Mouse (Mus musculus) Patski (cell line): ENCODE results near the gene Fbln2. TPM values are rescaled to one million over a fixed set of nuclear protein-coding genes. Genes with fewer than 3 reads are reported as not detected.
"Not testable (repeated sequence)": the region's sequence is repeated elsewhere in the genome, so short reads cannot be mapped to it uniquely, and the experiment has no call there.

Experiments used
- ATAC-seq: fragments of 100-300 bp; one replicate; pipeline ENCODE4 v1.8.0; 2021
- CTCF ChIA-PET: fragments of 350-600 bp; sonication (Branson Sonifier 250); formaldehyde crosslinking; loops from one replicate; lab custom pipeline; 2022; ENCODE audit warnings: inconsistent platforms; lab: Charles Lee
- POLR2A ChIA-PET: fragments of 350-600 bp; sonication (Branson Sonifier 250); formaldehyde crosslinking; loops from one replicate; lab custom pipeline; 2022; ENCODE audit warnings: antibody characterized with exemption, inconsistent platforms; lab: Charles Lee
- DNase-seq: peaks from one replicate; pipeline ENCODE4 v3.0.0-alpha.2; 2011; ENCODE audit warnings: low read depth, low spot score
- H3K27me3 ChIP-seq: fragments of 371-371 bp; one replicate; pipeline ENCODE4 v1.5.1; 2021
- CTCF ChIP-seq: fragments of 100-300 bp; IDR thresholded peaks from one replicate; pipeline ENCODE4 v1.5.1; 2021
- in situ Hi-C: fragments of 300-500 bp; cut with MboI; formaldehyde crosslinking; loops from 3 replicates; pipeline ENCODE4 v1.11.1; 2018; ENCODE audit warnings: low pct_unique_long_range_greater_than_20kb, mixed read lengths
- polyA plus RNA-seq: library from polyadenylated mRNA; unstranded; gene quantifications from one replicate; pipeline ENCODE4 v1.2.3, GENCODE M21; 2021

Gene Fbln2
- 2.9 TPM for polyA plus RNA-seq

DNA sequence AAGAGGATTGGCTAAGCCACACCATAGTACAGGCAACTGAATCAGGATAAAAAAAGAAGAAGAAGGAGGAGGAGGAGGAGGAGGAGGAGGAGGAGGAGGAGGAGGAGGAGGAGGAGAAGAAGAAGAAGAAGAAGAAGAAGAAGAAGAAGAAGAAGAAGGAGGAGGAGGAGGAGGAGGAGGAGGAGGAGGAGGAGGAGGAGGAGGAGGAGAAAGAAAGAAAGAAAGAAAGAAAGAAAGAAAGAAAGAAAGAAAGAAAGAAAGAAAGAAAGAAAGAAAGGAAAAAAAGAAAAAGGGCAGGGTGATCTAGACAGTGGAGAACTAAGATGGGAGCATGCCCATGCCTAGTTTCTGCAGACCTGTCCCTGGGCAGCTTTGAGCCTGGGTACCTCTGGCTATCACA lies at the start of gene Fbln2:
TSS of gene Fbln2 (plus strand) at position 301 of the 400 bp plus-strand sequence.
- in situ Hi-C loops: loop anchor here (25.0 kb wide), 1 partner anchor 850 kb away; the partner anchor contains the start of gene Zxdc
- POLR2A ChIA-PET: interaction anchor here (1.3 kb wide), 1 partner anchor 11 kb away, joined by 3 read pairs; no protein-coding TSS in a partner anchor
- CTCF ChIA-PET, DNase-seq, ATAC-seq, H3K27me3 ChIP-seq: not testable (repeated sequence)

DNA sequence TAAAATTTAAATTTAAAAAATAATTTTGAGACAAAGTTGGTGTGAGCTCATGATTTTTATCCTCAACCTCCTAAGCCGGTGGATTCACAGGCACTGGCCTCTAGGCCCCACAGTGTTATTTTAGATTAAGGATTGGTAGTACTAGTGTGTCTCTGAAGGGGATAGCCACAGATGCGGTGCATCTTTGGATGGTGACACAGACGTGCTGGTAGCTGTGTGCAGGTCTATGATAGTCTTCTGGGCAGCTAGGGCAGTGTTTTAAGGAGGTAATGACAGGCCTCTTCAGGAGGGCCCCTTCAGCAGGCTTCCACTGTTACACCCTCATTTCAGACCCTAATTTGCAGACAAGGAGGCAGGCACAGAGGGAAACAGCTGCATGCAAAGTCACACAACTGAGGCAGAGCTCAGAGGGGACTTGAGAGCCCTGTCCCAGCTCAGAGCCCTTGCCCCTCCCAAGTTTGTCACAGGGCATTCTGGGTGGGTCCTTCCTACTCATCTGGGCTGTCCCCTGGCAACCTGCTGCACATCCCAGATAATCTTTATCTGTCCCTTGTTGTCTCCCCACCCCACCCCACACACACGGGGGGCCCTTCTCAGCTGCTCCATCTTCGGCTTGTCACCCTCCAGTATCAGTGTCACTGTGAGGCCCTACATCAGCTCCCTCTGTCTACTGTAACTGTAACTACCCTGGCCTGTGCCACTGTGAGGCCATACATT lies 48.9 kb upstream of the Fbln2 start:
- ChIA-PET CTCF (interaction anchor here (0.7 to 1.6 kb wide), 5 partner anchors 8 to 348 kb away, joined by 3 to 4 read pairs (median 3); no protein-coding TSS in a partner anchor), POLR2A (interaction anchor here (0.6 to 1.2 kb wide), 2 partner anchors 10 to 86 kb away, joined by 3 to 4 read pairs; no protein-coding TSS in a partner anchor)
- no peak for ATAC-seq
- in situ Hi-C loops: no loop called here
- no peak for DNase-seq
- no peaks in the 10 kb centered on the region for H3K27me3 ChIP-seq
- no peak for TF ChIP-seq CTCF

DNA sequence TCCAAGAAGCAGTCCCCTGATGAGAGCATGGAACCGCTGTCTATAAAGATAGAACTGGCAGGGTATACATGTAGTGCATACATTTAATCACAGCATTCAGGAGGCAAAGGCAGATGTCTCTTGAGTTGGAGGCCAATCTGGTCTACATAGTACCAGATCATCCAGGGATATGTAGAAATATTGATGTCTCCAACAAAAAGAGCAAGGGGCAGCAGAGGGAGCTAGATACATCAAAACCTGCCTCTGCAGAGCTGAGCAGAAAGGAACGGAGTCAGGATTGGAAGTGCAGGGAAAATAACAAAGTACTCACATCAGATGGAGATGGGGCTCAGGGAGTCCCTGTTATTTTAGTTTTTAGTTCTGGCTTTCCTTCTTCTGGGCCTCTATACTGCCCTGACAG lies 47.7 kb upstream of the Fbln2 start:
- in situ Hi-C loops: no loop called here

DNA sequence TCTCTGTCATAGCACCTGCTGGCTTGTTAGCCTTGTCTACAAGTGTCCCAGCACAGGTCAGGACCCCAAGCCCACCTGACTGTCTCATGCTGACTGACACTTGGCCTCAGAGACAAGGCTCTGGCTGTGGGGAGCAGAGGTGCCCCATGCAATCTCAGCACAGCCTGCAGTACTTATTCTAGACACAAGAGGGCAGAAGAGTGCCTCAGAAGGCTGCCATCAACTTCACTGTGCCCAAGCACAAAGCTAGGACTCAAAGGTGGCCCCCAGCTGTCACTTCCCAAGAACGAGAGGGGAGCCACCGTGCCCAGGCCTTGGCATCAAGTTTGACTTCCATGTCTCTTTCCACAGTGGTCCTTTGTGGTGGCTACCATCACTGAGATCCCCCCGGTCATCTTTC lies 47.0 kb upstream of the Fbln2 start:
- no peak for DNase-seq
- CTCF ChIA-PET: interaction anchor here (0.7 to 2.3 kb wide), 13 partner anchors 8 to 237 kb away, joined by 3 to 12 read pairs (median 4); partner anchors contain the start of gene Hdac11
- in situ Hi-C loops: no loop called here
- POLR2A ChIA-PET: no interaction called here
- no peaks in the 10 kb centered on the region for H3K27me3 ChIP-seq
- TF ChIP-seq CTCF: no peak
- ATAC-seq: no peak

More for the DNA sequence above, 47.7 kb upstream of the Fbln2 start:
- no peaks in the 10 kb centered on the region for H3K27me3 ChIP-seq
- ChIA-PET POLR2A (no interaction called here), CTCF (interaction anchor here (0.7 to 2.3 kb wide), 9 partner anchors 9 to 236 kb away, joined by 3 to 12 read pairs (median 4); no protein-coding TSS in a partner anchor)
- no peak for DNase-seq
- ATAC-seq: no peak
- no peak for TF ChIP-seq CTCF

DNA sequence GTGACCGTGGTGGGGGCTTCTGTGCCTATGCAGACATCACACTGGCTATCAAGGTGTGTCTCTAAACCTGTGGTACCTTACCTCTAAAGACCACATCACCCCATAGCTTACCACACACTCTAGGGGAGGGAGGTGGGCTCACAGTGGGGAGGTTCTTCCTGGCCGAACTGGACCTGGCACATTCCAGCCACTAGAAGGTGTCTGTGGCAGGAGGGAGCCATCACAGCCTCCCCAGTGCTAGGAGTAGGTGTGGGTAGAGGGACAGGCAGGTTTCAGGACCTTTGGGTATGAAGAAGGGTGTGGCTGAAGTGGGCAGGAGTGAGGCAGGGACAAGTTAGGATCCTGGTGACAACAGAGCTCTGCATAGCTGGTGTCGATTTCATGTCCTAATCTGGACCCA lies 44.4 kb upstream of the Fbln2 start:
- CTCF ChIA-PET: interaction anchor here (0.9 to 1.3 kb wide), 2 partner anchors 110 to 113 kb away, joined by 3 to 4 read pairs; no protein-coding TSS in a partner anchor
- no peak for TF ChIP-seq CTCF
- no peaks in the 10 kb centered on the region for H3K27me3 ChIP-seq
- POLR2A ChIA-PET: interaction anchor here (0.7 kb wide), 1 partner anchor 11 kb away, joined by 3 read pairs; no protein-coding TSS in a partner anchor
- no peak for DNase-seq
- no peak for ATAC-seq
- in situ Hi-C loops: no loop called here

DNA sequence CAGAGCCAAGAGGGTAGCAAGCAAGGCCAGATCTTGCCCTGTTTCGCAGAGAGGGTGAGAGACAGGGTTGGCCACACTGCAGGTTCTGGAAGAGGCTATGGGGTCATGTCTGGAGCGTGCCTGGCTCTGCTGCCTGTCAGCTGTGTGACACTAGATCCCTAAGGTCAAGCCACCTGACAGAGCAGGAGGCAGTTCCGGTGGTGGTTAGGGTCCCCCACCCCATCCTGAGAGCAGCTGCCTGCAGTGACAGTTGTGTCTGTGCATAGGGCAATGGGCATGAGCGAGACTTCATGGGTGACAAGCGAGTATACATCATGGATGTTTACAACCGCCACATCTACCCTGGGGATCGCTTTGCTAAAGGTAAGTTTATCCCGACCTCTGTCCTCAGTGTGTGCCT lies 43.1 kb upstream of the Fbln2 start:
- DNase-seq (no peak), ATAC-seq (no peak)
- CTCF ChIA-PET: no interaction called here
- in situ Hi-C loops: no loop called here
- POLR2A ChIA-PET: no interaction called here
- H3K27me3 ChIP-seq: no peaks in the 10 kb centered on the region
- TF ChIP-seq CTCF: no peak

DNA sequence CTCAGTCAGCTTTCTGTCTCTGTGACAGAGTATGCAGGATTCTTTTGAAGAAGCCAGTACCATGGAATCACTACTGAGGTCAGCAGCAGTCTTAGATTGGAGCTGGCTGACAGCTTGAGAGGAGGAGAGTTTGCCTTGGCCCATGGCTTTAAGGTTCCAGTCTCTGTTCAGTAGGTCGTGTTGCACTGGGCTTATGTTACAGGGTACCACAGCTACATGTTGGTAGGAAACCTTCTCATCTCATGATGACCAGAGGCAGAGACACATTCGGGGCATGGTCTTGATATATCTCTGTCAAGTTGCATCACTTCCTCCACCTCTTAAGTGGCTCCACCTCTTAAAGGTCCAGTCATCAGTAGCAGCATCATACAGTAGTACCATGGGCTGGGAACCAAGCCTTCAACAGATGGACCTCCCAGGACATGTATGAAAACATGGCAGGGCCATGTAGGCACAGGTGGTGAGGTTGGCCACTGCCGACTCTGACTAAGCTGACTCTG lies 40.8 kb upstream of the Fbln2 start:
- ChIA-PET POLR2A (interaction anchor here (0.7 kb wide), 2 partner anchors 17 to 108 kb away, joined by 3 to 4 read pairs; no protein-coding TSS in a partner anchor), CTCF (interaction anchor here (0.9 to 1.5 kb wide), 4 partner anchors 8 to 114 kb away, joined by 3 to 4 read pairs (median 4); no protein-coding TSS in a partner anchor)
- H3K27me3 ChIP-seq: no peaks in the 10 kb centered on the region
- TF ChIP-seq CTCF: no peak
- in situ Hi-C loops: no loop called here
- ATAC-seq (no peak), DNase-seq (no peak)

DNA sequence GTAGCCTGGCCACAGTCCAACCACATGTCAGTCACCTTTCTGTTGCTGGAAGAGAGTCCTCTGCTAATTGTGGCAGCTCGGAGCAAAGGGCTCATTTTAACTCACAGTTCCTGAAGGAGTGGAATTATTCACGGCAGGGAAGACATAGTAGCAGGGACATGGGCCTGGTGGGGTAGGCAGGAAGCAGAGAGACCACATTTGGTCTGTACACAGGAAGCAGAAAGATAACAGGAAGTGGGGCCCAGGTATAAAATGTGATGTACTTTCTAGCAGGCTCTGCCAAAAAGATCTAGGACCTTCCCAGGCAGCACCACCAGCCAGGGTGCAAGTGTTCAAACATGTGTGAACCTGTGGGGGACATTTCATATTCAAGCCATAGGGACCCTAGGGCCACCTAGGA lies 39.9 kb upstream of the Fbln2 start:
- ATAC-seq (no peak), DNase-seq (no peak)
- H3K27me3 ChIP-seq: no peaks in the 10 kb centered on the region
- POLR2A ChIA-PET: interaction anchor here (0.7 kb wide), 1 partner anchor 16 kb away, joined by 3 read pairs; no protein-coding TSS in a partner anchor
- no peak for TF ChIP-seq CTCF
- in situ Hi-C loops: no loop called here
- CTCF ChIA-PET: interaction anchor here (1.5 to 1.8 kb wide), 2 partner anchors 88 to 101 kb away, joined by 3 to 8 read pairs; no protein-coding TSS in a partner anchor

DNA sequence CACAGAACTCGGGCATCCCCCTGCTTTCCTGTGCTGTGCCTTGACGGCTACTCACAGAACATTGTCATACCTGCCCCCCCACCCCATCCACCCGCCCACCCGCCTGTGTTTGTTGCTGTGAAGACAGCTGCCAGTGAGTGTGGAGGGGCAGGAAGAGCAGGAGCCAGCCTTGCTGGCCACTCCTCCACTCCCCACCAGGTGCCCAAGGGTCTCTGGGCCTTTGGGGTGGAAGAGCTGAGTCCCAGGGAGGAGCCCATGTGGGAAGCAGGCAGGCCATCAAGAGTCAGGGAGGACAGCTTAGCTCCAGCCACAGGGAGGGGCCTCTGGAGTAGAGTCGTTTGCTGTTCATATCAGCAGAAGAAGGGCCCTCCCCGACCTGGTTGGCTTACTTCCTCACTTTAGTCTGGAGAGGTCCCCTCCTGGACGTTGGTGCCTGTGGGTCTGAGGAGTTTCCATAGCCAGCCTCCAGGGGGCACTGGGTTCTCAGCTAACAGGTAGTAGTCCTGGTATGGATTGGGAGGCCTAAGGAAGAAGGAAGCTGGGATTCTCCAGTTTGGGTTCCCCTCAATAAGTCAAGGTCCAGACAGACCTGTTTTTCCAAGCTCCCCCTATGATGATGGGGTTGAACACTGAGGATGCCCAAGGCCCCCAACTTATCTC lies 38.9 kb upstream of the Fbln2 start:
- no peak for DNase-seq
- POLR2A ChIA-PET: interaction anchor here (0.7 to 1.3 kb wide), 3 partner anchors 10 to 35 kb away, joined by 3 read pairs; no protein-coding TSS in a partner anchor
- H3K27me3 ChIP-seq: no peaks in the 10 kb centered on the region

DNA sequence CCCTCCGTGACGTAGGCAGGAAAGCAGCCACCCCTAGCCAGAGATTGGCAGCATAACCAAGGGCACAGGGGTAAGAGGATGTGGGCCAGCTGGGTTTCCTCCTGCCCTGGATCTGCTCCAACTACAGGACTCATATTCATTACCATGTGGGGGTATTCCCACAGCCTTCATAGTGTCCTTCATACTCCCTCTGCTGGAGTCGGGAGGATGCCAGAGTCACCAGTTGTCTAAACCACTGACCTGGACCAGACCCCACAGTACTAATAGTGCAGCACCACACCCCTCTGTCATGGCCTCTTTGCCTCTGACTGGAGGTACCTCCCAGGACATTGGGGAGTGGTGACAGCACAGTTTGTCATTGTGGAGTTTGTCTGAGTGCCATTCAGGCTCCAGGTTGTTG lies 38.0 kb upstream of the Fbln2 start:
- no peaks in the 10 kb centered on the region for H3K27me3 ChIP-seq
- in situ Hi-C loops: no loop called here
- ChIA-PET CTCF (interaction anchor here (0.8 to 1.8 kb wide), 13 partner anchors 8 to 107 kb away, joined by 3 to 13 read pairs (median 4); no protein-coding TSS in a partner anchor), POLR2A (interaction anchor here (0.9 to 1.3 kb wide), 3 partner anchors 11 to 14 kb away, joined by 3 to 4 read pairs (median 3); no protein-coding TSS in a partner anchor)
- DNase-seq: no peak
- no peak for TF ChIP-seq CTCF
- ATAC-seq: no peak

More for the DNA sequence above, 38.9 kb upstream of the Fbln2 start:
- in situ Hi-C loops: no loop called here
- no peak for TF ChIP-seq CTCF
- no peak for ATAC-seq
- CTCF ChIA-PET: interaction anchor here (0.8 to 1.8 kb wide), 12 partner anchors 9 to 107 kb away, joined by 3 to 13 read pairs (median 4); no protein-coding TSS in a partner anchor
